Mouse (Mus musculus) spleen, adult 2 months (tissue): Measurements from ENCODE around the gene Gm49661.

ENCODE experiments used
- CTCF ChIP-seq: fragments of 200-500 bp; IDR thresholded peaks from 2 replicates; pipeline ENCODE4 v1.5.1; 2011; ENCODE audit warnings: mild to moderate bottlenecking, inconsistent platforms; ENCODE audit not compliant: insufficient read depth, insufficient read length, insufficient replicate concordance; ENCODE audit errors: extremely low read depth
- POLR2A ChIP-seq: fragments of 200-500 bp; IDR thresholded peaks from 2 replicates; pipeline ENCODE4 v1.6.1; 2011; ENCODE audit warnings: low read depth, low read length, inconsistent platforms

DNA sequence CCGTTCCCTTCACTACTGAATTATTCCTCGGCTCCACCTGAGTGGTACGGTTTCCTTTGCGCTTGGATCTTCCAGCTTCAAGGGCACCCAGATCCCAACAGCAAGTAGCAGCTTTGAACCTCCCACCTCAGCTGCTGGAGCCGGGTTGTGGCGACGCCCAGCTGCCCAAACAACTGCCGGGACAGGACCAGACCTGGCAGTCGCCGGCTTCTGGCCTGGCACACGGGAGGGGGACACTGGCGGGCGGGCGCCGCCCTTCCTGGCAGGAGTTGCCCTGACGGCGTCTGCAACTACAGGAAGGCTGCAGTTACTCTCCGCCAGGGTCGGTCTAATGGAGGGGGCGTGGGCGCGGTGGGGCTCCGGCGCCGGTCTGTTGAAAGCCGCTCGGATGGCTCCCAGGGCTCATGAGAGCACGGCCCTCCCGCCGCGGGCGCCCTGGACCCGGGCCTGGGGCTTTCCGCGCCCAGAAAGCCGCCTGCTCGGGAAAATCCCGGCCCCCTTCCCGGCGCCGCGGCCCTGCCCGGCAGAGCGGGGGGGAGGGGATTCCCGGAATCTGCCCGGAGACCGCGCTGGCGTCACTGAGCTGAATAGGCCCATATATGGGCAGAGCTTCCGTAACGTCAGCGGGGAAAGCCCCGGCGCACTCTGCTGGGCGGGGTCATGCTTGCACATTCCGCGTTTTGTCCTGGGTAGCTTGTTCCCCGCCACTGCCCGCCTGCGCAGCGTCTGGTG lies 7.0 kb upstream of the Gm49661 start:
- no peak for TF ChIP-seq CTCF
- peak; percentile 74; the same call in 1 of the 2 replicates for TF ChIP-seq POLR2A
